Mouse (Mus musculus): ENCODE data around the gene Itgb2.

Itgb2 gene

DNA sequence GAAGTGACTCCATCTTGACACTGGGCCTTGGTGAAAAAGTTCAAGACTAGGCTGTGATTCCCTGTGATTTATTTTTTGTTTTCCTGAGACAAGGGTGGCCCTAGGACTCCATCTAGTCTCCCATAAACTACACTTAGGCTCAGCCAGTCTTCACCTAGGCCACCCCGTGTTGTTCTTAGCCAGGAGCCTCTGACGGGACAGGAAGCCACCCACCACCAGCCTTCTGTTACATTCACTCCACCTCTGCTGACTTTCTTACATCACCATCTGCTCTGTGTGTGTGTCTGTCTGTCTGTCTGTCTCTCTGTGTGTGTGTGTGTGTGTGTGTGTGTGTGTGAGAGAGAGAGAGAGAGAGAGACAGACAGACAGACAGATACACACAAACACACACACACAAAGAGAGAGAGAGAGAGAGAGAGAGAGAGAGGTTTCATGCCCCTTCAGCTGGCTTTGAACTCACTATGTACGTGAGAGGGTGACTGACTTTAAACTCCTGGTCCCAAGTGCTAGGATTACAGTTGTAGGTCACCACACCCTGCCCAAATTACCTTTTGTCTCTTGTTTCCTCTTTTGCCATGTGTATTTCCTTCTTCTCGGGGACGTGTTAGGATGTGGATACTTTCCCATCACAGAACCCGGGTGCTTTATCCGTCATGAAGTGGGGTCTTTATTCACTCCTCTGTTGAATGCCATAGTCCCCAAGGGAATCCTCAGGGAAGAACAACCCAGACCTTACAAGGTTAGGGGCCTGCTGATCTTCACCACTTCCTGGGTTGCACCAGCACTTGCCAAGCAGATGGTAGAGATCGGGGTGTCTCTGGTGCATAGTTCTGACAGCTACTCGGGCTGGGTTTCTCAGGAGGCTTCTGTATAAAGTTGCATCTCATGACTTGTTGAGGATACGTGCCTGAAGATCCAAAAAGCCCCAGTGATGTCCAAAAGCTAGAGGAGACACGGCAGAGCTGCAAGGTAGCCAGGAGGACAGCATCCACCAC is 7.5 kb downstream of the Itgb2 start:
- in situ Hi-C loops (cut with MboI; ENCODE audit: low pct_unique_long_range_greater_than_20kb in 1 of 2, low sequenced_read_pairs in 2 of 2, unreplicated experiment in 1 of 2) = no loop called here

DNA sequence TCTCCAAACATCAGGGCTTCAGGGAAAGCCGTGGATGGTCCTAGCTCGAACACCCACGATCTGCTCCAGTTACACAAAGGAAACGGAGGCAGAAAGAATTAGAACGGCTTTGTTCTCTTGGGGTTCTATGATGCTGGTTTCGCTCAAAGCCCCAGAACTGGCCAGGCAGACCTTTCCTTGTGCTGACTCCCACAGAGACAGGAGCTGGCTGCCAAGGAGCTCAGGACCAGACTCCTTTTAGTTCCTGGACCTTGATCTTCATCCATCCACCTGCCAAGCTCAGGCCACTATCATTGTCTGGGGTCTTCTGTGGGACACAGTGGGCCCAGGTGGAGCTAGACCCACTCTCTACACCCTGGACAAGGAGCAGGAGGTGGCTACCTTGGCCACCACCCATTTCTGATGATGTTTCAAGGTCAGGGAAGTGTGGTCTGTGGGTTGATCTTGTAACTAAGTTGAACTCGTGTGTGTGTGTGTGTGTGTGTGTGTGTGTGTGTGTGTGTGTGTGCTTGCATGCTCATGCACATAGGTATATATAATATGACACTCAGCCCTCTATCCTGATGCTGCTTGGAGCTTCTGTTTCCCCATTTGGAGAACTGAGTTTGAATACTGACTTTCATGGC is 9.4 kb downstream of the Itgb2 start:
- in situ Hi-C loops (cut with MboI; ENCODE audit: low pct_unique_long_range_greater_than_20kb in 1 of 2, low sequenced_read_pairs in 2 of 2, unreplicated experiment in 1 of 2) = no loop called here

DNA sequence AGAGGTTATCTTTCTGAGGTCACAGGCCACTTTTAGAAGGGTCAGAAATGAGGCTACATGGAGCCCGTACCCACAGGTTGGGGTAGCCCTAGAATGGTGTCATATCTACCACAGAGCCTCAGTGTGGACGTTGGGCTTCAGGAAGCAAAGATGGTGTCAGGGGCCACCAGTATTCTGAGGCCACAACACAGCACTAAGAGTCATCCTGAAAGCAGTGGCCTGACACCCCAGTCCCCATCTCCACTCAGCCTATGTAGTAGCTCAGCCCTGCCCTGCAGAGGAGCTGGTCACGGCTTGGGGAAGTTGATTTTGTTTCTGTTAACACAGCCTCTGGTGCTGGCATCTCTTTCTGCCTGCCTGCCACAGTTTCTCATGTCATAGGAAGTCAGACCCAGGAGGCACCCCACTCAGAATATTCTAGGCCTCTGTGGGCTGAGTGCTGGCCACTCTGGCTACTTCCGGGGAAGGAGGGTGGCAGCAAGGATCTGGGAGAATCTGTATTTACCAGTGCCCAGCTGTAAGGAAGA is 10.6 kb downstream of the Itgb2 start:
- in situ Hi-C loops (cut with MboI; ENCODE audit: low pct_unique_long_range_greater_than_20kb in 1 of 2, low sequenced_read_pairs in 2 of 2, unreplicated experiment in 1 of 2) = no loop called here

DNA sequence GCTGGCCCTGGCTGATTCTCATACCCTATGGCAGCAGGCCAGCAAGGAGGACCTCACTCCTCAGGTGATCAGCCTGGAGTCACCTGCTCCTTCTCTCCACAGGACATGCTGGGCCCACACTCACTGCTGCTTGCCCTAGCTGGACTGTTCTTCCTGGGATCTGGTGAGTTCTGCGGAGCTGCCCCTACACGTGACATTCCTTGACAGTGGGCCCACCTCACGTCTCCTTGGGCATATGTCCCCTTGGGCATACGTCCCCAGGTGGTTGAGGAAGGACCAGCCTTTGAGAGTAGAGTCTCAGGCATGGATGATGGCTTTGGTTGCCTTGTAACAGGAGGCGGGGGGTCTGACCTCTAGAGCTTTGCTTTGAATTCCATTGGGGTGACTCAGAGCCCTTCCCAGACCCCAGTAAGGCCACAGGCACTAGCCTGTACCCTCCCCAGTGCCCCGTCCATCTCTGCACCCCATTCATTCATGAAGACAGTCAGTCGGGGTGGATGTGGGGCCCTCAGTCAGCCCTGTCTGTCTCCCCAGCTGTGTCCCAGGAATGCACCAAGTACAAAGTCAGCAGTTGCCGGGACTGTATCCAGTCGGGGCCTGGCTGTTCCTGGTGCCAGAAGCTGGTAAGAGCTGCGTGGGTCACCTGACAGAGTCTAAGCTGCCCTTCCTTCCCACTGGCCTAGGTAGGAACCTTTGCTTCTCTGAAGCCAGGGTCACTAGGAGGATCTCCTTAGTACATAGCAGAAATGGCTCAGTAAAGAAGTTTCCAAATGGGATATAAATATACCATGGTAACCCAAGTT is 12.0 kb downstream of the Itgb2 start:
- in situ Hi-C loops (cut with MboI; ENCODE audit: low pct_unique_long_range_greater_than_20kb in 1 of 2, low sequenced_read_pairs in 2 of 2, unreplicated experiment in 1 of 2) = no loop called here

DNA sequence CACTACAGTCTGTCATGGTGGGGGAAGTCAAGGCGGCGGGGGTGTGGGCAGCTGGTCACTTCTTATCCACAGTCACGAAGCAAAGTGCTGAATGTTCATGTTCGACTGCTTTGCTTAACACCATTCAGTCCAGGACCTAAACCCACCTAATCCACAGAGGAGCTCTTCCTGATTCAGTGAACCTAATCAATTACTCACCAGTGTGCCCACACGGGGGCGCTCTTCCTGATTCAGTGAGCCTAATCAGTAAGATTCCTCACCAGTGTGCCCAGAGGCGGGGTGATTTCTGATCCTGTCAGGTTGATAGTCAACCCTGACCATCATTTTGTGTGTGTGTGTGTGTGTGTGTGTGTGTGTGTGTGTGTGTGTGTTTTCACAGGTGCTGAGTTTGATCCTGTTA is 13.2 kb downstream of the Itgb2 start:
- in situ Hi-C loops (cut with MboI; ENCODE audit: low pct_unique_long_range_greater_than_20kb in 1 of 2, low sequenced_read_pairs in 2 of 2, unreplicated experiment in 1 of 2) = no loop called here

DNA sequence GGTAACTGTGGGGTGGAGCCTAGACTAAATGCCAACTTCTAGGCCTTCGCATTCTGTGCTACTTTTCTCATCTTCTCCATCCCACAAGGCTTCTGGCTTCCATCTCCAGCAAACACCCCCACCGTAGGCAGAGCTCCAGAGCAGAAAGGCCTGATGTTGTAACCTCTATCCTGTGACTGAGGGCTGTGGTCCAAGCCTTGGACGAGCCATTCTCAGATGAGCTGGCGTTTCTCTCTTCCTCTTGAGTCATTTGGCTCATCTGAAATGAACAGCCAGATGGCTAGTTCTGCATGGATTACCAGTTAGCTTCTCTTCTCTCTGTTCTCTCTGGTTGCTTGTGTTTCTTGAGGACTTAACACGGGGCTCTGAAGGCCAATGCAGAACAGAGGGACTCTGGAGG is 14.9 kb downstream of the Itgb2 start:
- in situ Hi-C loops (cut with MboI; ENCODE audit: low pct_unique_long_range_greater_than_20kb in 1 of 2, low sequenced_read_pairs in 2 of 2, unreplicated experiment in 1 of 2) = no loop called here

DNA sequence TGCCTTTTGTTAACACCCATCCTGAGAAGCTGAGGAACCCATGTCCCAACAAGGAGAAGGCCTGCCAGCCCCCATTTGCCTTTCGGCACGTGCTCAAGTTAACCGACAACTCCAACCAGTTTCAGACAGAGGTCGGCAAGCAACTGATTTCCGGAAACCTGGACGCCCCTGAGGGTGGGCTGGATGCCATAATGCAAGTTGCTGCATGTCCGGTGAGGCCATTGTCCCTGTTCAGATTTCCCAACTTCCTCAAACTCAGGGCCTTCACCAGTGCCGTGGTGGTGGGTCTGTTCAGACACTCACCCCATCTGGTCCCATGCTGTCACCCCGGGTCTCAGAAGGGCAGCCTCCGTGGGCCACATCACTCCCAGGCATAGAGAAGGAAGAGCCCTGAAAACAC is 18.5 kb downstream of the Itgb2 start:
- in situ Hi-C loops (cut with MboI; ENCODE audit: low pct_unique_long_range_greater_than_20kb in 1 of 2, low sequenced_read_pairs in 2 of 2, unreplicated experiment in 1 of 2) = no loop called here

DNA sequence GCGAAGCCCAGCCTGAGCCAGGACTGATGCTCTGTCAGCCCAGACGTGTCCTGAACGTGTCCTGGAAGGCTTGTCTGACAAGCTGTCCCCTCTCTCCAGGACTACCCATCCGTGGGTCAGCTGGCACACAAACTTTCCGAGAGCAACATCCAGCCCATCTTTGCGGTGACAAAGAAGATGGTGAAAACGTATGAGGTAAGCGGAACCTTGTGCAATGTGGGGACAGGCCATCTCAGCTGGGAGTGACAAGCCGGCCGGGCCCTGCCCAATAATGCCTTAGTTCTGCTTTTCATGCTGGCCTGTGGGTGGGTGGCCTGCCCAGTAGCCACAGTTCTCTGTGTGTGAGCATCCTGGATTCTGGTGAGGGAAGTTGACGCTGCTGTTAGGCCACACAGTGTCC is 20.8 kb downstream of the Itgb2 start:
- in situ Hi-C loops (cut with MboI; ENCODE audit: low pct_unique_long_range_greater_than_20kb in 1 of 2, low sequenced_read_pairs in 2 of 2, unreplicated experiment in 1 of 2) = no loop called here

DNA sequence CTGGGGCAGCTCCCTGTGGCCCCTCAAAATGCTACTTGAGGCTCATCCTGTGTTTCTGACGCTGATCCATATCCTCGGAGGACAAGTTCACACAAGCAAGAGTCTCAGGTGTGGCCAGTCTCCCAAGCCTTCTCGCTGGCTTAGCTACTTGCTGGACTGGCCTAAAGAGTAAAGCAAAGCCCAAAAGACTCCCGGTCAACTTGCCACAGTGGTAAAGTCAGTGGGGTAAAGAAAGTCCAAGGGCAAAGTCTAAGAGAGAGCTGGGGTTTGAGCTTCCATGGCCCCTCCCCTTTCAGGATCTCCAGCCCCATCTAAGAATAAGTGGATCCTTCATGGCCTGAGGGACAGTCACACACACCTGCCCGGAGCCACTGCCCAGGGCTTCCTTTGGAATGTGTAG is 22.1 kb downstream of the Itgb2 start:
- in situ Hi-C loops (cut with MboI; ENCODE audit: low pct_unique_long_range_greater_than_20kb in 1 of 2, low sequenced_read_pairs in 2 of 2, unreplicated experiment in 1 of 2) = no loop called here

DNA sequence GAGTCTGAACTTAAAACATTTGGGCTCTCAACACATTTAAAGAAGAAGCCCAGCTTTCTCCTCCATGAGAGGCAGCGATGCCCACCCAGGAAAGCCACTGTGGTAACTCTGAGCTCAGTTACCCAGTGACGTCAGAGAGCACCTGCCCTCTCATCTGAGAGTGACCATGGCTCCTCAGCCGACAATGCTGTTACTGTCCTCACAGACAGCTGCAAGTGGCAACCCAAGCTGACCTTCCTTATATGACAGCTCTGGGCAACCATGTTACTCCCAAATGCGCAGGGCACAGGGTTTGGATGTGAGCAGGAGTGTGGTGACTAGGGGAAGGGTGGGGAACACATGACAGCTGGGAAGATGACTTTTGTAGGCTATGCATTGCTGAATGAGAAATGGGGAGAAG is 23.2 kb downstream of the Itgb2 start:
- in situ Hi-C loops (cut with MboI; ENCODE audit: low pct_unique_long_range_greater_than_20kb in 1 of 2, low sequenced_read_pairs in 2 of 2, unreplicated experiment in 1 of 2) = no loop called here

DNA sequence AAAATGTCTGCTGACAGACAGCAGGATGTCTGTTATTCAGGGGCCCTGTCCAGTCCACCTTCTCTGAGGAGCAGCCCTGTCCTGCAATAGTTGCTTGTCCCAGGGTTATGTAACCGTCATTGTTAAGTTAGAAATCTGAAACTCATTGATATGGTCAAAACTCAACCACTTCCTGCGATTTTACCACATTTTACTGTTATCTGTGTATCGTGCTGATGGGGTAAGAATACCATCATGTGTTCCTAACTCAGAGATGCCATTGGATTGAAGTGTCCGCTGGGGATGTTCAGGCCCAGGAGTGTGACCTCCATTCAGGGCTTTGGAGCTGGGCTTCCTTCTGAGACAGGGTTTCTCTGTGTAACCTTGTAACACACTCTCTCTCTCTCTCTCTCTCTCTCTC is 24.9 kb downstream of the Itgb2 start:
- in situ Hi-C loops (cut with MboI; ENCODE audit: low pct_unique_long_range_greater_than_20kb in 1 of 2, low sequenced_read_pairs in 2 of 2, unreplicated experiment in 1 of 2) = no loop called here

DNA sequence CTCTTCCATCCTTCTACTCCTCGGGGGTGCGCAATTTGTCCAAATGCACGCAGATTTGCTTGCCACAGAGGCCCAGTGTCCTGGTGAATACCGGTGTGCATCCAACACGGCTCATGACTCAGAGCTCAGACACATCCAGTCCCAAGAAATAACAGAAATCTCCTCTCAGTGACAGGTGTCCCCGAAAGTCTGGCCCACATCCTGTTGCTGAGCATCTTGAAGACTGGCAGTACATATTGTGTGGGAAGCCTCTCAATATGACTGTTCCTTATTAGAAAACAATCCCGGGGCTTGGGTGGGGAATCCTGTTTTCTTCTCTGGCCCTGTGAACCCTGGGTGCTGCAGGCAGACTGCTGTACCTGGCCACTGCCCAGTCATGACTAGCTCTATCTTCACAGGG is 26.6 kb downstream of the Itgb2 start:
- in situ Hi-C loops (cut with MboI; ENCODE audit: low pct_unique_long_range_greater_than_20kb in 1 of 2, low sequenced_read_pairs in 2 of 2, unreplicated experiment in 1 of 2) = no loop called here

DNA sequence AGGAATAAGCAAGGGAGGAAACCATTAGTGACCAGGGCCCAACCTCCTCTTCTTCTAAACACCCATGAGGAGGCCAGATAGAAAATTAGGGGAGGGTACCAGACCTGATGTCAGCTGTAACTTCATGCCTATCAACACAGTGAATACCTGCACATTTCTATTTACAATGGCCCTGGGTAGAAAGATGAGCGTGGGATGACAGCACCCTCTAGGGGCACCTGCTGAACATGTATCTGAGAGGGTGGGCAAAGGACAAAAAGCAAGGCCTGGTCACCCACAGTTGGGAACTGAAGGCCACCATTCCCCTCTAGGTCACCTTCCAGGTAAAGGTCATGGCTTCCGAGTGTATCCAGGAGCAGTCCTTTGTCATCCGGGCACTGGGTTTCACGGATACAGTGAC is 27.6 kb downstream of the Itgb2 start:
- in situ Hi-C loops (cut with MboI; ENCODE audit: low pct_unique_long_range_greater_than_20kb in 1 of 2, low sequenced_read_pairs in 2 of 2, unreplicated experiment in 1 of 2) = no loop called here

DNA sequence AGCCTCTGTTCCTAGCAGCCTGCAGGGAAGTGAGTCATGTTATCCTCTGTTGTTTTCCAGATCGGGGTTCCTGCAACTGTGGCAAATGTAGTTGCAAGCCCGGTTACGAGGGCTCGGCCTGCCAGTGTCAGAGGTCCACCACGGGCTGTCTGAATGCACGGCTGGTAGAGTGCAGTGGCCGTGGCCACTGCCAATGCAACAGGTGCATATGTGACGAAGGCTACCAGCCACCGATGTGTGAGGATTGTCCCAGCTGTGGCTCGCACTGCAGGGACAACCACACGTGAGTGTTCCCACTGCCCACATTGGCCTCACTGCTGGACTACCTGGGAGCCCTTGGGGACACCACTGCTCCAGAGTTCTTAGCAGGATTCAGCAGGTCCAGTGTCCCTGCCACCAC is 30.0 kb downstream of the Itgb2 start:
- in situ Hi-C loops (cut with MboI; ENCODE audit: low pct_unique_long_range_greater_than_20kb in 1 of 2, low sequenced_read_pairs in 2 of 2, unreplicated experiment in 1 of 2) = no loop called here

DNA sequence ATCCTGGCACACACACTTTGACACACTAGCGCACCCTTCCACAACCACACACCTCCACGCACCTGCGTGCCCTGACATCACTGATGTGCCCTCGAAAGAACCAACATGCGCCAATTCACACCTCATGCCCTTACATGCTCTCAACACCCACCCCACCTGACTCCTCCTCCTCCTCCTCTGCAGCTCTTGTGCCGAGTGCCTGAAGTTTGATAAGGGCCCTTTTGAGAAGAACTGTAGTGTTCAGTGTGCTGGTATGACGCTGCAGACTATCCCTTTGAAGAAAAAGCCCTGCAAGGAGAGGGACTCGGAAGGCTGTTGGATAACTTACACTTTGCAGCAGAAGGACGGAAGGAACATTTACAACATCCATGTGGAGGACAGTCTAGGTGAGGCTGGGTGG is 30.8 kb downstream of the Itgb2 start:
- in situ Hi-C loops (cut with MboI; ENCODE audit: low pct_unique_long_range_greater_than_20kb in 1 of 2, low sequenced_read_pairs in 2 of 2, unreplicated experiment in 1 of 2) = no loop called here

DNA sequence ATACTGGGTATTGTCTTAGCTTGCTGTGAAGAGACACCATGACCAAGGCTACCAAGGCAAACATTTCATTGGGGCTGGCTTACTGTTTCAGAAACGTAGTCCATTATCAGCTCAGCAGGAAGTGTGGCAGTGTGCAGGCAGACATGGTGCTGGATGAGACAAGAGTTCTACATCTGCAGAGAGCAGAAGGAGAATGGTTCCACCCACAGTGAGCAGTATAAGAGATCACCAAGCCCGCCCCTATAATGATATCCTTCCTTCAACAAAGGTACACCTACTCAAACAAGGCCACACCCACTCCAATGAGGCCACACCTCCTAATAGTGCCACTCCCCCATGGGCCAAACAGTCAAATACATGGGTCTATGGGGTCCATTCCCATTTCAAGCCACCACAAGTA is 31.5 kb downstream of the Itgb2 start:
- in situ Hi-C loops (cut with MboI; ENCODE audit: low pct_unique_long_range_greater_than_20kb in 1 of 2, low sequenced_read_pairs in 2 of 2, unreplicated experiment in 1 of 2) = no loop called here

DNA sequence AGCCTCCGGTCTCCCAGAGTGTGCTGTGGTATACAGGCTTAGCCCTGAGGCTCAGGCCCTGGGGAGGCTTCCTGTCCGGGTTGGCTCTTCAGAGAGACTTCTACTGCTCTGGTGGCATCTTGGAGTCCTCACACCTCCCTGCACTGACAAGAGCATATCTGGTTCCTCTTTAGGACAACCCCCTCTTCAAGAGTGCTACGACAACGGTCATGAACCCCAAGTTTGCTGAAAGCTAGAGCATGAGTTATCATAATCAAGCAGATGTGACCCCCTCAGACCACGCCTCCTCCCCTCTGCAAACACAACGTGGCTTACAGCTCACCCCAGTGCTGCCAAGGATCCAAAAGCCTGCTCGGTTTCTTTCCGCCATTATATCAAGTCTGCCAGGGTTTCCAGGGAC is 35.0 kb downstream of the Itgb2 start:
- in situ Hi-C loops (cut with MboI; ENCODE audit: low pct_unique_long_range_greater_than_20kb in 1 of 2, low sequenced_read_pairs in 2 of 2, unreplicated experiment in 1 of 2) = no loop called here

DNA sequence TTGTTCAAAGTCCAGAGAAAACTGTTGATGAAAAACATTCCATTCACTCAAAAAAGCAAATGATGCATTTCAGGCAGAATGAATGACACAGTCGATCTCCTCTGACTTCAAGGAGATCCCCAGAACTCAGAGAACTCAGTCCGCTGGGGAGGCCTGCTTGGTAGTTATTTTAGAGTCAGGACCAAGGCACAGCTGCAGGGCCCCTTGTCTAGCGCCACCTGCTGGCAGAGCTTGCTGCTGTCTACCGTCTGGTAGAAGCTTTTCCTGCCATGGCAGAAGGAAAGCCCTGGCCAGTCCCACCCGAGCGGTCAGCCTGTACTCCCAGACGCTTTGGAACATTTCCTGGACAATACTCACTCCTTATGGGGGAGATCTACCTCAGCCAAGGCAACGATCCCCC is 36.6 kb downstream of the Itgb2 start:
- in situ Hi-C loops (cut with MboI; ENCODE audit: low pct_unique_long_range_greater_than_20kb in 1 of 2, low sequenced_read_pairs in 2 of 2, unreplicated experiment in 1 of 2) = no loop called here

DNA sequence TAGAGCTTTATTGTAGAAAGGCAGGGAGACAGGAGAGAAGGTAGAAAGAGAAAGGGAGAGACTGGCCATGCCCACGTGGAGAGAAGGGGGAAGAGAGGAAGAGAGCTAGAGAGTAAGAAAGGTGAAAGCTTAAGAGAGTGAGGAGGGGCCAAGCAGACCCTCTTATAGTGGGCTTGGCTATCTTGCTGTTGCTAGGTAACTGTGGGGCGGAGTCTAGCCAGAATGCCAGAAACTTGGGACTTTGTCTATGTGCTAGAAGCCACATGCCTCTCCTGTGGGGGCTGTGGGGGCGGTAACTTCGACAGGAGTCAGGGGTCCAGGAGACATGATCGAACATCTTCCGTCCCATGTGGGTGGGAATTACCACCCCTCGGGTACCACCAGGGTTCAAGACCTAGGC is 39.4 kb downstream of the Itgb2 start:
- in situ Hi-C loops (cut with MboI; ENCODE audit: low pct_unique_long_range_greater_than_20kb in 1 of 2, low sequenced_read_pairs in 2 of 2, unreplicated experiment in 1 of 2) = no loop called here
